9 mouse cellular contexts compared by ENCODE assay signal in the genomic region with DNA sequence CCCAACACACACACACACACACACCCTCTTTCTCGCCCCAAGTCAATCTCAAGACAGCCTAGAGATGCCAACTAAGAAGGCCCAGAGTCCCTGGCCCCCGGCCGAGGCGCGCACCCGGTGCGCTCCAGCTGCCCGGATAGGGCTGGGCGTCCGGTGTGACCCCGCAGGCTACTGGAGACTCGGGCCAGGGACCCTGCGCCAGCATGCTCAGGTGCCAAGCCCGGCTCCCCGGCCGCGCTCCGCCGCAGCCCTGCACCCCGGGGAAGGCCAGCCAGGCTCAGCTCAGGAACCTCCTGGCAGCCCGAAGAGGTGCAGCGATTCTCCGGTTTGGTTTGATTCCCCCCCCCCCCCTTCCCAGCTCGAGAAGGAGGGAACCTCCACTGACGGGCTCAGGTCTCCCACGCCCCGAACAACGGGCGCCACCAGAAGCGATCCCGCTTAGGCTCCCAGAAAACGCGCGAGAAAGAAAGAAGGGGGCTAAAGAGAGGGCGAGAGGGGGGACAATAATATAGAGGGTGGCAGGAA. TPM values are rescaled to one million over a fixed set of nuclear protein-coding genes. Genes with fewer than 3 reads are reported as not detected.
DNase-seq lines count a peak whose midpoint lies in the region; ATAC-seq lines count a peak whose summit lies in the region.
"Had no signal": no experiment of that assay in that cellular context is flagged by ENCODE, and none has a peak within 500 bp of the region (broad histone marks: within the 10 kb centered on the region; RNA-seq: fewer than 3 reads in every experiment).

No protein-coding gene starts in this region.

- peak overlapping the region; percentile 62 for H3K4me3 ChIP-seq in embryonic facial prominence, embryonic 15.5 days (replicated peaks)
- H3K4me3 ChIP-seq in stomach, embryonic 15.5 days (replicated peaks): peak overlapping the region; percentile 58

- H3K4me1 ChIP-seq in embryonic facial prominence, embryonic 15.5 days: peaks cover 35% of the 10 kb centered on the region
- peaks cover 25% of the 10 kb centered on the region for H3K4me1 ChIP-seq in stomach, embryonic 15.5 days

- H3K9ac ChIP-seq in embryonic facial prominence, embryonic 15.5 days: no peak overlapping the region
- no peak overlapping the region for H3K9ac ChIP-seq in stomach, embryonic 15.5 days

- 0% methylated on average over 35 of the region's 35 CpGs for WGBS in embryonic facial prominence, embryonic 15.5 days
- WGBS in stomach, embryonic 15.5 days: under 1% methylated on average over 35 of the region's 35 CpGs

- H3K9me3 ChIP-seq in embryonic facial prominence, embryonic 15.5 days (replicated peaks): no peaks in the 10 kb centered on the region
- H3K9me3 ChIP-seq in stomach, embryonic 15.5 days: no peaks in the 10 kb centered on the region

- H3K27me3 ChIP-seq in embryonic facial prominence, embryonic 15.5 days: peaks cover 56% of the 10 kb centered on the region
- H3K27me3 ChIP-seq in stomach, embryonic 15.5 days (replicated peaks): peaks cover 20% of the 10 kb centered on the region

- H3K36me3 ChIP-seq in embryonic facial prominence, embryonic 15.5 days: no peaks in the 10 kb centered on the region
- no peaks in the 10 kb centered on the region for H3K36me3 ChIP-seq in stomach, embryonic 15.5 days

- ATAC-seq in embryonic facial prominence, embryonic 15.5 days (ENCODE audit: insufficient number of reproducible peaks, low FRiP score, low TSS enrichment, low read depth): peak; percentile 55
- peak; percentile 36 for ATAC-seq in stomach, embryonic 15.5 days (ENCODE audit: insufficient read depth, low FRiP score, low read depth)

- peak; percentile 27 for DNase-seq in urinary bladder, adult 2 months (ENCODE audit: low spot score)
- no peak for DNase-seq in urinary bladder, postnatal 10 days (ENCODE audit: low spot score)
- peak; percentile 60 for DNase-seq in heart, postnatal 4 days
- DNase-seq in layer of hippocampus, postnatal 10 days (ENCODE audit: low spot score in 2 of 2): peak; percentile 27 to 42
- peak; percentile 15 to 33 for DNase-seq in lung, postnatal 4 days
- no peak for DNase-seq in ovary, adult 18-20 months (ENCODE audit: low spot score)

- peak overlapping the region; percentile 100 for H3K4me2 ChIP-seq in embryonic facial prominence, embryonic 15.5 days (replicated peaks)
- peak overlapping the region; percentile 100 for H3K4me2 ChIP-seq in stomach, embryonic 15.5 days

- no peak overlapping the region for H3K27ac ChIP-seq in embryonic facial prominence, embryonic 15.5 days (replicated peaks)
- H3K27ac ChIP-seq in stomach, embryonic 15.5 days: no peak overlapping the region

RNA-seq across cellular contexts. Expression of a gene that starts 0.9 kb away (rescaled TPM):
- polyA plus RNA-seq in urinary bladder, adult 2 months (2012; rRNA removed): 0.04 and 0.07 TPM in 2 replicates
- 0.77 and 1.2 TPM in 2 replicates for polyA plus RNA-seq in embryonic facial prominence, embryonic 15.5 days (2015; fragmentation: Nextera tagmentation; extraction: Ambion mirVana)
- total RNA-seq in heart, postnatal 4 days (2021): 10 to 100 TPM; 26.5 to 28.0 TPM
- total RNA-seq in layer of hippocampus, postnatal 10 days (2021): 10 to 100 TPM; 41.0 to 42.0 TPM
- polyA plus RNA-seq in stomach, embryonic 15.5 days (2015; fragmentation: Nextera tagmentation; extraction: Ambion mirVana): 0.13 and 0.14 TPM in 2 replicates
- polyA plus RNA-seq: large intestine, adult 2 months had no signal

Comparison
In these comparisons a context has a peak if more than half of its experiments do, and no peak if none do; other contexts are left out.
1. DNase-seq: peak in urinary bladder, adult 2 months (single experiment), heart, postnatal 4 days (single experiment), layer of hippocampus, postnatal 10 days (2 of 2) and lung, postnatal 4 days (2 of 2); none in urinary bladder, postnatal 10 days (single experiment) and ovary, adult 18-20 months (single experiment).